Mouse (Mus musculus) liver, embryonic 13.5 days (tissue): ENCODE results near the gene Ly6g5b. TPM values are rescaled to one million over a fixed set of nuclear protein-coding genes. Genes with fewer than 3 reads are reported as not detected.

Experiments used
- ATAC-seq: fragments of 200-750 bp; cut with Nextera tagmentation; 2 replicates; pipeline ENCODE4 v1.8.0; 2017; ENCODE audit warnings: low read depth, mild to moderate bottlenecking, moderate number of reproducible peaks, moderate library complexity
- DNase-seq: peaks from one replicate; pipeline ENCODE4 v3.0.0; 2022
- H3K27ac ChIP-seq: fragments of 300-500 bp; sonication (generic); 2 replicates; pipeline ENCODE4 v1.5.1; 2015; ENCODE audit warnings: moderate library complexity, mild to moderate bottlenecking, inconsistent platforms
- H3K27me3 ChIP-seq: fragments of 300-500 bp; sonication (generic); 2 replicates; pipeline ENCODE4 v1.6.1; 2015; ENCODE audit warnings: mild to moderate bottlenecking, inconsistent platforms
- H3K36me3 ChIP-seq: fragments of 300-500 bp; sonication (generic); 2 replicates; pipeline ENCODE4 v1.6.1; 2015; ENCODE audit warnings: mild to moderate bottlenecking, inconsistent platforms
- H3K4me1 ChIP-seq: fragments of 300-500 bp; sonication (generic); replicated peaks from 2 replicates; pipeline ENCODE4 v1.6.1; 2015; ENCODE audit warnings: inconsistent platforms
- H3K4me2 ChIP-seq: fragments of 300-500 bp; sonication (generic); 2 replicates; pipeline ENCODE4 v1.6.1; 2015; ENCODE audit warnings: inconsistent platforms, mild to moderate bottlenecking, moderate library complexity
- H3K4me3 ChIP-seq: fragments of 300-500 bp; sonication (generic); replicated peaks from 2 replicates; pipeline ENCODE4 v1.5.1; 2015; ENCODE audit warnings: mild to moderate bottlenecking, inconsistent platforms
- H3K9ac ChIP-seq: fragments of 300-500 bp; sonication (generic); 2 replicates; pipeline ENCODE4 v1.6.1; 2015; ENCODE audit warnings: mild to moderate bottlenecking, inconsistent platforms
- H3K9me3 ChIP-seq: fragments of 300-500 bp; sonication (generic); replicated peaks from 2 replicates; pipeline ENCODE4 v1.6.1; 2016; ENCODE audit warnings: inconsistent platforms
- WGBS: fragments of 180-500 bp; shearing (Covaris S2); methylation state at CpG from one replicate; pipeline ENCODE4 v1.1.7; 2015; ENCODE audit not compliant: insufficient replicate concordance; 5-methylcytosine and 5-hydroxymethylcytosine counted together
- polyA plus RNA-seq: library from polyadenylated mRNA; unstranded; fragments of >200 nt; fragmentation: Nextera tagmentation; extraction: Ambion mirVana; gene quantifications from 2 replicates; pipeline ENCODE4 v1.2.1, GENCODE M21; 2015

Ly6g5b gene
- polyA plus RNA-seq, 1 experiment from 2014 or later = 0.28 TPM

DNA sequence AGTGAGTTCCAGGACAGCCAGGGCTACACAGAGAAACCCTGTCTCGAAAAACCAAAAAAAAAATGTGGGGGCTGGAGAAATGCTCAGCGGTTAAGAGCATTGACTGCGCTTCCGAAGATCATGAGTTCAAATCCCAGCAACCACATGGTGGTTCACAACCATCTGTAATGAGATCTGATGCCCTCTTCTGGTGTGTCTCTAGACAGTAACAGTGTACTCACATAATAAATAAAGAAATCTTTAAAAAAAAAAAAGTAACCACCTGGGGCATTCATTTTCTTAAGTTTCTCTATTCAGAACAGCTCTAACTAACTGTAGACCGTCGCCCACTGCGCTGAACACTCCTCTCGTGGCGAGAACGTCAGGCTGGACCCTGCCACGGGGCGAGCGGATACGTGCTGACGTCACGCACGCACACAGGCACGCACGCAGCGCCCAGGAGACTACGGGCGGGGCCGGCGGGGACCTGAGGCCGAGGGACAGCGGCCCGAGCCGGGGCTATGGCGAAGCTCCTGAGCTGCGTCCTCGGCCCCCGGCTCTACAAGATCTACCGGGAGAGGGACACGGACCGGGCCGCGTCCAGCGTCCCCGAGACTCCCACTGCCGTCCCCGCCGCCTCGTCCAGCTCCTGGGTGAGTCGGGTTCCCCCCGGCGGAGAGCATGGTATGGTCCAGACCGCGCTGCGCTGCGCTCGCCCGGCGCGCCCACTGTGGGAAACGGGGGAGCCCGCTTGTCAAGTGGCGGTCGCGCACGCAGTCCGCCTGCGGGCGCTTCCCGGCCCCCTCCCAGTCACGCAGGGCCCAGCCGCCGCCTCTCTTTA is 26.2 kb downstream of the Ly6g5b start, which contains the start of gene Abhd16a:
Gene Abhd16a (plus strand): TSS at position 439 of the 820 bp plus-strand sequence.
- Histone ChIP-seq H3K4me2 (peak within 1 kb of the TSS; percentile 79), H3K9ac (peak within 1 kb of the TSS; percentile 87), H3K27me3 (0 out of 2 replicates have a peak, but pooled peaks cover 4% of the 10 kb centered on the region), H3K27ac (peak within 1 kb of the TSS; percentile 91), H3K4me3 (peak within 1 kb of the TSS; percentile 74), H3K4me1 (peaks cover 49% of the 10 kb centered on the region), H3K36me3 (peaks cover 34% of the 10 kb centered on the region), H3K9me3 (no peaks in the 10 kb centered on the region)
- DNase-seq (peak; percentile 92), ATAC-seq (peak; percentile 96)
- 2% methylated on average over 66 of the region's 67 CpGs for WGBS

DNA sequence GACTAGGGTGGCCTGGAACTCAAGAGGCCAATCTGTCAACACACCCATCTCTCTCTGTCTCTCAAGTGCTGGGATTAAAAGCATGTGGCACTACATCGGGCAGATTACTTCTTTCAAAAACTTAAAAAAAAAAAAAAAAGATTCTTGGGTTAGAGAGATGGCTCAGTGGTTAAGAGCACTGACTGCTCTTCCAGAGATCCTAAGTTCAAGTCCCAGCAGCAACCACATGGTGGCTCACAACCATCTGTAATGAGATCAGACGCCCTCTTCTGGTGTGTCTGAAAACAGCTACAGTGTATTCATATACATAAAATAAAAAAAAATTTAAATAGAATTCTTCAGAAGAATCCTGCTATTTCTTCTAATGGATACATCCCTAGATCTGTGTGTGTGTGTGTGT is 27.1 kb downstream of the Ly6g5b start:
- H3K27ac ChIP-seq = no peak overlapping the region
- H3K4me1 ChIP-seq = peaks cover 53% of the 10 kb centered on the region
- no peaks in the 10 kb centered on the region for H3K9me3 ChIP-seq
- 34% methylated on average over 2 of the region's 2 CpGs for WGBS
- no peak for DNase-seq
- H3K36me3 ChIP-seq = peaks cover 25% of the 10 kb centered on the region
- ATAC-seq = no peak
- H3K4me2 ChIP-seq = no peak overlapping the region
- 0 out of 2 replicates have a peak, but pooled peaks cover 4% of the 10 kb centered on the region for H3K27me3 ChIP-seq
- no peak overlapping the region for H3K4me3 ChIP-seq
- H3K9ac ChIP-seq = no peak overlapping the region

DNA sequence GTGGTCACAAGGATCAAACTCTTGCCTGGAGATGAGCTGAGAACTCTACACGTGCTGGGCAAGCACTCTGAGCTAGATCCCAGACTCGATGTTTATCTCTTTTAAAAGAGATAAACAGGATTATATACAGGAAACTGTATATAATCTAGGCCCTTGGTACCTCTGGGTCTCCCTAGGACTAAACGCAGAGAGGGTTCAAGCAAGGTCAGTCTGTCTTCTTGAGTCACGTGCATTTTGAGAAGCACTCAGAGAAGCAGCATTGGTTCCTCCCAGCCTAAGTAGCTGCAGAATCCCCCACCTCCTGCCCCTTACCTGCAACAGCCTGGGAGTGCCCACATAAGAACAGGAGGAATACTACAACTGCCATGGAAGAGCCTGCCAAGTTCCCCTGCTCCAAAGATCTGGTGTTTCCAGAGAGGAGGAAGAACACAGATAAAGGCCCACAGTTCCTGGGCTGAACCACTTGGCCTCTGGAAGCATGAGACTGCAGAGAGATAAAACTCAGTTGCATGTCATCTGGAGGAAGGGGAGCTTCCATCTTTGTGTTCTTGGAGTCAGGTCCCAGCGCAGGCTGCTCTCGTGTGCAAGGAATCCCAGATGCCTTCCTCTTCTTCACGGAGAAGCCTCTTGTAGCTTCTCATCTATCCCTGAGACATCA is 29.9 kb downstream of the Ly6g5b start, which contains the start of gene Ly6g6f:
Gene Ly6g6f (minus strand): TSS at position 403 of the 658 bp plus-strand sequence.
- DNase-seq (no peak), ATAC-seq (no peak)
- Histone ChIP-seq H3K9ac (no peak within 1 kb of the TSS; the same call in 1 of the 2 replicates), H3K27ac (peak within 1 kb of the TSS; percentile 43), H3K36me3 (no peaks in the 10 kb centered on the region; the same call in 1 of the 2 replicates), H3K4me3 (no peak within 1 kb of the TSS), H3K4me2 (no peak within 1 kb of the TSS), H3K9me3 (no peaks in the 10 kb centered on the region), H3K4me1 (peaks cover 37% of the 10 kb centered on the region), H3K27me3 (0 out of 2 replicates have a peak, but pooled peaks cover 4% of the 10 kb centered on the region)
- 40% methylated on average over 7 of the region's 7 CpGs for WGBS

DNA sequence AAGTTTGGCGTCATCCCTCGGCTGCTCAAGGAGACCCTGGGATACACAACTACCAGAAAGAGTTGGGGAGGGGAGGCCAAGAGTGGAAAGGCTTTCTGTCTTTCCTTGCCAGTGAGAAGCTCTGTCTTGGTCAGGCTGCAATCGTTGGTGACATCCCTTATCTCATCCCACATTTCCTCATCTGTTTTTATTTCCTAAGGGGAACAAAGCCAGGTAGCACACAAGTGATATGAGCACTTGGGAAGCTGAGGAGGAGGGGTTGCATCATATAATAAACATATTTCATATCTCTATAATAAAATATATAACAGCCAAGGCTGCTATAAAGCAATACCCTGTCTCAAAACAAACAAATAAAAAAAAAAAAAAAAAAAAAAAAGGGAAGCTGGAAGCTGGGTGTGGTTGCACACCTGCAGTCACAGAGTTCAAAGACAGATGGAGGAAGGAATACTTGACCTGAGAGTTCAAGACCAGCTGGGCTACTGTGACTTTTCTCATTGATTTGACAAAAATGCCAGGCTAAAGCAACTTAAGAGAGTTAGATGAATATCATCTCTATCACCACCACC is 31.2 kb downstream of the Ly6g5b start:
- Histone ChIP-seq H3K9ac (no peak overlapping the region), H3K4me2 (no peak overlapping the region), H3K36me3 (no peaks in the 10 kb centered on the region), H3K27me3 (0 out of 2 replicates have a peak, but pooled peaks cover 4% of the 10 kb centered on the region), H3K4me1 (peaks cover 44% of the 10 kb centered on the region), H3K27ac (peak overlapping the region; percentile 7; the same call in 1 of the 2 replicates), H3K4me3 (no peak overlapping the region), H3K9me3 (no peaks in the 10 kb centered on the region)
- ATAC-seq (no peak), DNase-seq (no peak)
- WGBS = 47% methylated on average over 3 of the region's 3 CpGs

DNA sequence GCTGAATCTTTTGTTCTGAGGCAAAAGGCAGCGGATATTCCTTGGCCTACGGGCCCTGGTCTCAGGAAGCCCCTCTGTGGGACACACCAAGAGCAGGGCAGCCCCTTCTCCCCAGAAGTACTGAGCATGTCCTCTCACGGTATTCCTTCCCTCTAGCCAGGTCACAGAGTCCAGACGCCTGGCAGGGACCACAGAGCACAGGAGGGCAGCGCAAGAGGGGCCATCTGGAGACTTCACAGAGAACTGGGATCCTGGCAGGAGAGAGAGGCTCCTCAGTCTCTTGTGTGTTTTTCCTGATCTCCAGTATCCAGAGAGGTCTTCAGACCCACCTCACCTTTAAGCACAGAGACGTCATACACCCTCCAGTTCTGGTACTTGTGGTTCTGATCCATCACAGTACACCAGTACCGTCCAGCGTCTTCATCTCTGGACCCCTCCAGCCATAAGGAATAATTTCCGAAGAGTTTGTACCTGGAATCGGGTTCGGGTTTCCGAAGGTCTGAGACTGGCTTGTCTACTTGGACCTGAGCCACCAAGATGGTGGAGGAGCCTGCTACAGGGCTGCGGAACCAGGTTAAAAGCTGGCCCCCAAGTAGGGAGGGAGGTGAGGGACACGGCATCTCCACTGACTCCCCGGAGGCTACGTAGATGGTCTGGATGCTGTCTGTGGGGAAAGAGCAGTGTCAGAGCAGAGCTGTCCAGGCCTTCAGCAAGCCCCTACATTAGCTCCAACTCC is 32.2 kb downstream of the Ly6g5b start:
- no peak for ATAC-seq
- H3K9me3 ChIP-seq = no peaks in the 10 kb centered on the region
- no peak overlapping the region for H3K9ac ChIP-seq
- H3K4me3 ChIP-seq = no peak overlapping the region
- WGBS = 83% methylated on average over 16 of the region's 16 CpGs
- no peaks in the 10 kb centered on the region for H3K36me3 ChIP-seq
- 0 out of 2 replicates have a peak overlapping the region, but pooled peaks have one; percentile 7 for H3K27ac ChIP-seq
- H3K4me2 ChIP-seq = no peak overlapping the region
- DNase-seq = no peak
- peaks cover 8% of the 10 kb centered on the region; the same call in 1 of the 2 replicates for H3K27me3 ChIP-seq
- H3K4me1 ChIP-seq = peaks cover 46% of the 10 kb centered on the region

DNA sequence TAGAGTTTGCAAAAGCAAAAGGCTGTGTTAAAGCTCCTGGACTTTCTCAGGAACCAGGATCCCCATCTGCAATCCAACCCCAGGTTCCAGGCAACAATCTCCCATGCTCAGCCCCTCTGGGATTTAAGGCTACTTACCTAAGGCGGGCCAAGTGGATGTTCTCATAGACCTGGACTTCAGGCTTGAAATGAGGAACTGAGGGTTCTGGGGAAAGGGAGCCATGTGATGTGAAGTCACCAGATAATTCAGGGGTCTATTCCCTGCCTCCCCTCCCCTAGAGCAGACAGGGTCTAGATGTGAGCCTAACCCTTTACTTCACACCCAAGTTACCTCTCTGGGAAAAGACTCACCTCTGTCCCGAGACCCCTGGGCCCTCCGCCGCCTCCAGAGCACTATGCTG is 34.5 kb downstream of the Ly6g5b start:
- Histone ChIP-seq H3K27ac (peak overlapping the region; percentile 88), H3K36me3 (no peaks in the 10 kb centered on the region), H3K9ac (peak overlapping the region; percentile 64), H3K4me2 (peak overlapping the region; percentile 73), H3K27me3 (peaks cover 17% of the 10 kb centered on the region; the same call in 1 of the 2 replicates), H3K4me3 (no peak overlapping the region), H3K9me3 (no peaks in the 10 kb centered on the region), H3K4me1 (peaks cover 62% of the 10 kb centered on the region)
- no peak for ATAC-seq
- 81% methylated on average over 4 of the region's 4 CpGs for WGBS
- no peak for DNase-seq

DNA sequence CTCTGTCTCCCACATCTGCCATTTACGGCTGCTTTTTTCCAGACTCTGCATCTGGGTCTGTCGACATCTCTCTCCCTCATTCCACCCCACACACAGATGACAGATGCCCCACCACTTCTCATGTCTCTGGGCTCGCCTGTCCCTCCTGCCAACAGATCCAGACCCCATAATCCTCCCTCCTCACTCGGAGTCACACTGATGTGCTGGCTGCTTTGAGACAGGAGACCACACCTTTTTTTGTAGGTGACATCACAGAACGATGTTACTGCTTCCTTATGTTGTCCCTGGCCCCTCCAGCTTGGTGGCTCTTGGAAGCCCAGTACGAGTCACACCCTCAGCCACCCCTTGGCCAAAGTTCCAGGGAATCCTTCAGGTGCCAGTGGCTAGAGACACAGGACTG is 35.0 kb downstream of the Ly6g5b start:
- Histone ChIP-seq H3K4me1 (peaks cover 57% of the 10 kb centered on the region), H3K4me3 (peak overlapping the region; percentile 37), H3K4me2 (peak overlapping the region; percentile 73), H3K27ac (peak overlapping the region; percentile 88), H3K27me3 (peaks cover 17% of the 10 kb centered on the region; the same call in 1 of the 2 replicates), H3K36me3 (no peaks in the 10 kb centered on the region), H3K9me3 (no peaks in the 10 kb centered on the region), H3K9ac (peak overlapping the region; percentile 64)
- peak; percentile 63 for ATAC-seq
- 21% methylated on average over 6 of the region's 6 CpGs for WGBS
- peak; percentile 22 for DNase-seq

DNA sequence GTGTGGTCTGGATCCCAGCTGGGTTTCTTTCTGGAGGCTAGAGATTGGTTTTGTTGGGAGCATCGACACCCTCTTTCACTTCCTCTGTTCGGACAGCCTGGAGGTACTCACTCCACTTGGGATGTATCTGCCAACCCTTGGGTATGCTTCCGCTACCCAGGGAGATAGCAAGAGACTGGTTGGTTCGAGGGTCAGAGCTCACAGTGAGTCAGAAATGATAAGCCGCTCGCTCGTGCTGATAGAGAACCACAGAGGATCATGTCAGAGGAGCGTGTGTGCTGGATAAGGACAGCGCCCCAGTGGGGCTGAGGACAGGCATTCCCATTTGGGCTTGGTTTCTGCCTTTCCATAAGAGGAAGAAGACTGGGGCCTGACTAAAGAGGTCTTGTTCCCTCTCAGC is 35.5 kb downstream of the Ly6g5b start:
- H3K9me3 ChIP-seq = no peaks in the 10 kb centered on the region
- H3K4me1 ChIP-seq = peaks cover 53% of the 10 kb centered on the region
- DNase-seq (peak; percentile 77), ATAC-seq (peak; percentile 98)
- peak overlapping the region; percentile 37 for H3K4me3 ChIP-seq
- peak overlapping the region; percentile 88 for H3K27ac ChIP-seq
- peaks cover 17% of the 10 kb centered on the region; the same call in 1 of the 2 replicates for H3K27me3 ChIP-seq
- no peaks in the 10 kb centered on the region for H3K36me3 ChIP-seq
- WGBS = 10% methylated on average over 9 of the region's 9 CpGs
- peak overlapping the region; percentile 73 for H3K4me2 ChIP-seq
- peak overlapping the region; percentile 64 for H3K9ac ChIP-seq

DNA sequence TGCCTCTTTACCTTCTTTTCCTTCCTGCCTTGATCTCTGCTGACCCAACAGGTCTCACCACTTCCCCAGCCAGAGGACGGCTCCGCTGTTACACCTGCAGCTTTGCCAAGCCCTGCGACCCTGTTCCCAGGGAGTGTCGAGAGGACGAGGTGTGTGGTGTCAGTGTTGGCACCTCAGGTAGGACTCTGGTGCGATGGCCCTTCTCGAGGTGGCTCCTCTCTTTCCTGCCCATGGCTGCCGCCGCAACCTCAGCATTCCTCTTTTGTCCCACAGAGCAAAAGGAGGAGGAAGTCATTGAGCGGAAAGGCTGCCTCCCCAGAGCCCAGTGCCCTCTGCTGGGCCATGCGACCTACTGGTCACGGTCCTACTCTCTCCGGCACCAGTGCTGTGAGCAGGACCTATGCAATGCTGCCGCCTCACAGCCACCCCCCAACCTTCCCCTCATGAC is 37.4 kb downstream of the Ly6g5b start, which contains the start of gene Ly6g6d:
Gene Ly6g6d (minus strand): TSS at position 280 of the 448 bp plus-strand sequence.
- peaks cover 56% of the 10 kb centered on the region for H3K4me1 ChIP-seq
- peaks cover 29% of the 10 kb centered on the region for H3K27me3 ChIP-seq
- H3K9me3 ChIP-seq = no peaks in the 10 kb centered on the region
- H3K36me3 ChIP-seq = no peaks in the 10 kb centered on the region
- H3K4me3 ChIP-seq = no peak within 1 kb of the TSS; the same call in 1 of the 2 replicates
- DNase-seq (no peak), ATAC-seq (no peak)
- 13% methylated on average over 14 of the region's 14 CpGs for WGBS
- H3K9ac ChIP-seq = 0 out of 2 replicates have a peak within 1 kb of the TSS, but pooled peaks have one; percentile 28
- H3K27ac ChIP-seq = no peak within 1 kb of the TSS
- H3K4me2 ChIP-seq = peak within 1 kb of the TSS; percentile 32

DNA sequence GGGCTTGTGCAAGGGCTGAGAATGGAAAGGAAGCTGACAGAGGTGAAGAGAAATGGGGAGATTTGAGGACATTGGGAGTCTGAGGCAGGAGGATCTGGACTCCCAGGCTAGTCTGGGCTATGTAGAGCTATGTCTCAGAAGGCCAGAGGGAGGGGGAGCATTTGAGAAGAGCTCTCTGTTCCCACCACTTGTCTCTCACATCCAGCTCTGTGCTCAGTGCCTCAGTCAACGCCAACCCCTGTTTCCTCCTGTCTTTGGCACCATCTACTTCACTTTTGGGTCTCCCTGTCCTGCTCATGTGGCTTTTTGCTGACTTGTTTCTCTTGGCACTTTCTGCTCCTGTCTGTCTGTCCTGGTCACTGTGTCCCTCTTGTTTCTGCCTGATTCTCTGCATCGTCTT is 37.9 kb downstream of the Ly6g5b start:
- DNase-seq = no peak
- H3K36me3 ChIP-seq = no peaks in the 10 kb centered on the region
- WGBS = 27% methylated on average over 2 of the region's 2 CpGs
- peaks cover 56% of the 10 kb centered on the region for H3K4me1 ChIP-seq
- H3K27ac ChIP-seq = no peak overlapping the region
- H3K9me3 ChIP-seq = no peaks in the 10 kb centered on the region
- no peak overlapping the region for H3K9ac ChIP-seq
- no peak for ATAC-seq
- H3K27me3 ChIP-seq = peaks cover 31% of the 10 kb centered on the region
- H3K4me3 ChIP-seq = no peak overlapping the region
- peak overlapping the region; percentile 32; the same call in 1 of the 2 replicates for H3K4me2 ChIP-seq
